Mouse (Mus musculus) heart, adult 18-20 months (tissue): ENCODE data around the gene Mier2. TPM values are rescaled to one million over a fixed set of nuclear protein-coding genes. Genes with fewer than 3 reads are reported as not detected.

Source experiments
- DNase-seq, 2 experiments: peaks; one replicate each; pipeline ENCODE4 v3.0.0; 2021 to 2022; ENCODE audit warnings: mixed read lengths in 1 of 2
- long read RNA-seq, 2 experiments: library from polyadenylated mRNA; stranded (forward); transcript quantifications; one replicate each; pipeline ENCODE4 v2.0.0; 2021
- total RNA-seq, 2 experiments: library from RNA; stranded (reverse); gene quantifications; 2 replicates each; pipeline ENCODE4 v1.2.3; 2021

The Mier2 gene
- 10 to 100 TPM; 14.4 to 19.0 TPM for total RNA-seq
- long read RNA-seq, experiment 1, transcript Mier2-203 (14 exons, 2,676 nt) = major isoform, 8 of 22 reads
- long read RNA-seq, experiment 1, partial matches to known transcripts = 4 of 22 reads
- long read RNA-seq, experiment 1, other reads (novel, unspliced or antisense) = 10 of 22 reads
- long read RNA-seq, experiment 2, partial matches to known transcripts = 2 of 8 reads
- long read RNA-seq, experiment 2, other reads (novel, unspliced or antisense) = 3 of 8 reads

DNA sequence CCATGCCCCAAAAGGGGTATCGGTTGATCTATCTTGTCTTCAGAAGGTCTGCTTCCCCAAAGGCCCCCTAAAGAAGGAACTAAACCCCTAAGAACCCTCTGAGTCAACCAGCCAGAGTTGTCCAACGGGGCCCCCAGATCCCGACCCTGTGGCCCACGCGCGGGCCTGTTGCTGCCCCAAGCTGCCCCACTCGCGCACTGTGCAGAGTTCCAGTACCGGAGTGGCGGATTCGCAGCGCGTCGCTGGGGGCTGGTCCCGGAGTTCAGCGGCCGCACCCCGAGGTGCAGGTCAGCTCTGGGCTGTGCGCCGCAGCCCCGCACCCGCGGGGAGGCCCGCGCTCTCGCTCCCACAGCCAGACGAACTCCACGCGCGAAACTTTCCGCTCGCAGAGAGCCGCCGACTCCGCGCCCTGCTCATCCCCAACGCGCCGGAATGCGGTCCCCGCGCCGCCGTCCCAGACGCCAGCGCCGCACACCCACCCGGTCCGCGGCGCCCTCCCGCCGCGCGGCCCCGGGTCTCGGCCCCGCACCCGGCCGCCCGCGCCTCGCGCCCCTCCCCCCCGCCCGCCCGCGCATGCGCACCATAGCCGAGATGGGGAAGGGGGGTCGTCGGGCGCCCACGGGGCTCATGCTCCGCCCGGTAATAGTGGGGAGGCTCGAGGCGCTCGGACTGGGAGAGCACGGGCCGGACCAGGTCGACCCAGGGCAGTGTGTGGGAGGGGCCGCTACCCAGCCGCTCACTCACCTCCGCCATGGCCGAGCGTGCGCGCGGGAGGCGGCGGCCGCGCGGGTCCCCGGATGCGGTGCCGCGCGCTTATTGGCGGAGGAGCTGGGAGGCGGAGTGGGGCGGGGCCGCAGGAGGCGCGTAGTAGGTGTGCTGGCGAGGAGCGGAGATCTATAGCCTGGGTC lies at the start of gene Mier2:
Gene Mier2, minus strand, starts transcription at position 870 of the 908 bp plus-strand sequence.
- peak; percentile 79 to 81 for DNase-seq

DNA sequence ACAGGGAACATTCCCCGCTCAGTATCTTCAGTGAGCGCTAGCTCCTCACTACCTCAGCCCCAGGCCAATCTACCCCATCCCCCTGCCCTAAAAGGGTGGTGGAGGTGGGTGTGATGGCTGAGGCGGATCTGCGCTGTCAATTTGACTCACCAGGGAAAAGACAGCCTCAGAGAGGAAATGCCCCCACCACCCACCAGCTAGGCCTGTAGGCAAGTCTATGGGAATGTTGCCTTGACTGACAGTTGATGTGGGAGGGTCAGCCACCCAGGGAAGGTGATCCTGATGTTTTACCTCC lies 42.9 kb upstream of the Mier2 start:
- no peak for DNase-seq

DNA sequence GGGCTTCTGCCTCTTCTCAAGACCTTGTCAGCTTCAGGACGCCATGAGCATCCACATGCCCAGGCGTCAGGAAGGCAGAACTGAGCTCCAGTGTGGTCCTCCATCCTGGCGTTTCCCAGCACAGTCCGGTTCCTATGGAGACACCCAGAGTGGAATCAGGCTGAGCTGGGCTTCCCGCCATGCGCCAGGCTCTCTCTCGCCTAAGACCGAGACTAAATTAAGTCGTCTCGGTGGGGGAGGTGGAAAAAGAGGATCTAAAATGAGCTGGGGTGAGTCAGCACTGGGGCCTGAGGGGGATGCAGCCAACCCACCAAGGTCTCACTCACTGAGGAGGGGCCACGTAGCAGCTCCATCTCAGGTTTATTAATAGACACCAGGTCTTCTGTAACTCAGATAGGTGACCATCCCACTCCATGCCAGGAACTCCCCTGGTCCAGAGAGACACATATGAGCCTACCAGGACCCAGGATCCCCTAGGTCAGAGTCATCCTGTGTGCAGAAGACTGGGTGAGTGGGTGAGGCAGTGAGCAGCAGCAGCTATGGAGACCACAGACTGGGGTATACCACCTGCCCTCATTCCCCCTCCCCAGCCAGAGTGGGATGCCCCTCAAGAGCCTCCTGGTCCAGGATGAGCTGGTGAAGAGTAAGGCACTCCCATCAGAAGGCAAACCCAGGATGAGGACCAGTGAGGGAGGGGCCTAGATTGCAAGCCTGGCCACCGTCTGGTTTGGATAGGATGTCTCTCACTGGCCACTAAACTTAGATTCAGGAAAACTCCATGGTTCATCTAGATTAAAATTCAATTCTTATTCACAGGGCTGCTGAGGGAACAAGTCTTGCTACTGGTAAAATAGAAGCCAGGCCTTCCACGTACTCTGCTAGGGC lies 42.3 kb upstream of the Mier2 start:
- no peak for DNase-seq

DNA sequence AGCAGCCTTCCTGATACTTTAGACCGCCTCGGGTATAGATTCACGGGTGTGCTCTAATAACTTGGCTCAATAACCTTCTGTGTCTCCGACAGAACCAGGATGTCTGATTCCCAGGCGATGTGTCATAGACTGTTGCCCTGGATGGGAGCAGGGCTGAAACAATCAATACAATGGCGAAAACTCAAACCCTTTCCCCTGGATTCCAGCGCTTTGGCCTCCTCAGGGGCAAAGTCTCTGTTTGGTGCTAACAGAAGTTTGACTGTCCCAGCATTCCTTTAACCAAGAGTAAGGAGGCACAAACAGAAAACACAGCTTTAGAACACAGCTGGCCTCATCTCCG lies 40.6 kb upstream of the Mier2 start:
- no peak for DNase-seq

DNA sequence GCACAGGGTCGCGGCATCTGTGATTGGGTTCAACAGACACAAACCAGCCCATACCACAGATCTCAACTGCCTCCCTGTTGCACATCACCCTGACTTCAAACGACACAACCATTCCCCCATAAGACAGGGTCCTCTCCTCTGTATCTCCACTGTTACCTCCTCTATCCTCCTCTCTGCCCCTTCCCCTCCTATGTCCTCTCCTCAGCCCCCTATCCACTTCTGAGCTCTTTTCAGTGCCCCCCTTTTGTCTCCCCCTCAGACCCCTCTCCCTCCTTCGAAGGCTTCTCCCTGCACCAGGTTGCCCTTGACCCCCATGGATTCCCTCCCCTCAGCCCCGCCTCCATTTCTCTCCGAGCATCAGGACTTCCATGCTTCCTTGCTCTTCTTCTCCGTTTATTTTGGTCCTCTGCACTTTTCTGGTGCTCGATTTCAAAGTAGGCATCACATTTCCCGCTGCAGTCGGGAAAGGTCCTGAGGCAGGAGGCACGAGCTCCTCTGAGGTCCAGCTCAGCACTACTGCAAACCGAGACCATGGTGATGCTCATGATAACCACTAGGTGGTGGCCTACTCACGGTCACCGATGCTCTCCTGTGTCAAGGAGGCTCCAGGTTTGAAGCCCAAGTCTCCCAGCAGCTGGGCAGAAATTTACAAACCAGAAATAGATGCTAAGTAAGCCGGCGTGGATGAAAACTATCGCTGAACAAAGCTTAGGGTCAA lies 40.0 kb upstream of the Mier2 start:
- DNase-seq = peak; percentile 37 to 68

DNA sequence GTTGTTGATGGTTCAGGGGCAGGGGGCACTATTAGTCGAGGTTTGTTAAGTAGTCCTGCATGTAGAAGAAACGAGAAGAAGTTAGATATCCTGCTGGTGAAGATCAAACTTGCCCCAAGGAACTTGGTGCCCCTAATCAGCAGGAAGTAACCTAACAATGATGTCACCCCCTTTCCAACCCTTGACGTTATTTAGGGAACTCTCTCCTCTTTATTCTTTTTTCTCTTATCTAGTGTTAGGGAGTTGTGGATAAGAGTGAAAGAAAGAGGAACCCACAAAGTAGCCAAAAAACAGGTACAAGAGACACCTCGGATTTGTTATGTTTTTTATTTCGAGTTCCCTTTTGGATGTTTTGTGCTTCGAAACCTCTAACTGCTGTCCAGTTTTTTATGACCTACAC lies 39.1 kb upstream of the Mier2 start:
- no peak for DNase-seq

DNA sequence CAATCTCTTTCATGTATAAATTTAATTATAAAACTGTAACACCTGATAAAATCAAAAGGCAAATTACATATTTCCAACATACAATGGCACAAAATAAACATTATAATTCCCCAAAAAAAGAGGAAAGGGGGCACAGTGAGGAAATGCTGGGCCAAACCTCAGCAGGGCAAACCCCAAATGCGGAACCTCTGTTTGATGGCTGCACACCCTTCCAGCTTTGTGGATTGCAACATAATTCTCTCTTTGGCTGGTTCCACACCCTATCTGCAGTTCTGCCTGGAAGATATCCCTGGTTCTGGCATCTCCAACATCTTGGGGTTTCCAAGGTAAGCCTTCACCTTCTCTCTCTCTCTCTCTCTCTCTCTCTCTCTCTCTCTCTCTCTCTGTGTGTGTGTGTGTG lies 35.7 kb upstream of the Mier2 start:
- DNase-seq = no peak

DNA sequence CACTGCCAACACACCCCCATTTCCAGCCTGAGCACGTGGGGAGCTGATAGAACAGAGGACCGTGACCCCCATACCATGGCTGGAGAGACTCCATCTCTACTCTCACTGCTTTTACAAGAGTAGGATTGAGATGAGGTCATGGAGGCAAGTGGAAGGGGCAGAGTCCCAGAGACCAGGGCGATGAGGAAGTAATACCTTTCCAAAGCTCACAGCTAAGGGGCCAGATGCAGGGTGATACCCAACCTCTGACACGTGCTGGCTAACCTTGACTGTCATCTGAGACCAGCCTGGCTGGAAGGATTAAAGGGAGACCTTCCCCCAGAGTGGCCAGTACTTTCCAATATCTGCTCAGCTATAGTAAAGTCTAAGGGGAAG lies 32.7 kb upstream of the Mier2 start:
- no peak for DNase-seq

DNA sequence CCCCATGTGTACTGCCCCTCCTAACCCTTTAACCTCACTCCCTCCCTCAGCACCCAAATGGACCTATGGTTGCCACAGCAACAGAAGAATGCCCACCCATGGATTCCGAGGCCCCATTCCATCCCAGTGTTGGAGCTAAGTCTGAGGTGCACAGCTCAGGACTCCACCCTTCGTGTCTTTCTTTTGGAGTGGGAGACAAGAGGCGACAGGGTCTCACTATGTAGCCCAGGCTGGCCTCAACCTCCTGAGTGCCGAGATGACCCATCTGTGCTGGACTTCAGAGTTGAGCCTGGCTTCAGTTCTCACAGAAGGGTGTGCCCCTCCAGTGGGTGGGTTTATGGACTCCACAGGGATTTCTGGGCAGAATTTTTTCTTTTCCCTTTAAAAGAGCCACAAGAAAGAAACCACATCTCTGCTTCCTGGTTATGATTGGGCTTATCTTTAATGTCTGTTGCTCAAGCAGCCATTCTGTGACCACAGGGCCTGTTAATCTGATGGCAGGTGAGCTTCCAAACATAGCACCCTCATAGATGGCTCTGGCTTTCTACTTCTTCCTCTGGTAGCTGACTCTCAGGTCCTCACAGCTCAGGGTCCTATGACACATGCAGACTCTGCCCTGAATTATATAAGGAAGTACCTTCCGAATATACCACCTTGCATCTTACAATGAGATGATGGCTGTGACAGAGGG lies 32.2 kb upstream of the Mier2 start, which contains the start of gene Theg:
Gene Theg, minus strand, starts transcription at position 271 of the 691 bp plus-strand sequence.
- no peak for DNase-seq

DNA sequence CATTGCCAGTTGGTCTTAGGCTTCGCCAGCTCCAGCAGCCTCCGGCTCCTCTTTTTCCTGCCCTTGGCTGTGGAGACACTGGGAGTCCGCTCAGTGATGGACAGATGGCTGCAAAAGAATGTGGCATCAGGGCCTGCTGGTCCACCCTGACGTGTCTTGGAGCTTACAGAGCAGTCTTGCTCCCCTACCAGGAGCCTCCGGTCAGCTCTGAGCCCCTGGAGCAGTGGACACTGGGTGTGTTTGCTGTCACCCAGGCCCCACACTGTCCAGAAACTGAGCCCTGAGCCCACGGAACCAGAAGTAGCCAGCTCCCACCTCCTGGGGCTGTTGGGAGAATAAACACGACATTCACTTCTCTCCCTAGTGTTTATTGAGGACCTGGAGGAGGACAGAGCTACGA lies 31.2 kb upstream of the Mier2 start:
- DNase-seq = no peak

DNA sequence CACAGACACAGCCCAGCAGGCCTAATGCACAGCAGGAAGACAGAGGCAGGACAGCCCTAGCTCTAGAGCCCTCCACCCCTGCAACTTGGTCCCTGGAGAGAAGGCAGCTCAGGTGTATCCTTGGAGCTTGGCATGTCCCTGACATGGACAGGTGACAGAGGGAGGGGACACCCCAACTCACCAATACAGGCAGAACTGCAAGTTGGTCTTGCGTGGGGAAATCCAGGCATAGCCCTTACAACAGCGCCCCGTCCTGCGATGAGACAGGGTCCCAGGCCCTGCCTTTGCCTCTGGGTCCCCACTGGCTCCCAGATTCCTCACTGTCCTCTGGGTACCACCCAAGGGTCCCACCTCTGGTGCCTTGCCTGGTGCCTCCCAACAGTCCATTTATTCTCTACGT lies 30.7 kb upstream of the Mier2 start:
- DNase-seq = no peak

DNA sequence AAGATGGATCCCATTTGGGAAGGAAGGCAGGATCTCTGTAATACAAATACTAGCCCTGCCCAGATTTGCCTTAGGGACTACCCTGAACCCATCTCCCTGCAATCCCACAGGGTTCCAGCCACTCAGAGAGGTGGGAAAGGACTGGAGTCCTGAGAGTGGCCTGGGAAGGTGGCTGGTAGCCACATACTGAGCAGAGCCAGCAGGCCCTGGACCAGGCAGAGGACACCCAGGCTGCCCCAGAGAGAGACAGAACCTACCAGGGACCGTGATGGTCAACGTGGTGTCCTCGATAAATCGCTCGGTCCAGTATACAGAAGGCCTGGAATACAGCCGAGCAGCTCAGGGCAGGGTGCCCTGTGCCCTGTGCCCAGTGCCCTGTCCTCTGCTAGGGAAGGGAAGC lies 30.1 kb upstream of the Mier2 start:
- no peak for DNase-seq

DNA sequence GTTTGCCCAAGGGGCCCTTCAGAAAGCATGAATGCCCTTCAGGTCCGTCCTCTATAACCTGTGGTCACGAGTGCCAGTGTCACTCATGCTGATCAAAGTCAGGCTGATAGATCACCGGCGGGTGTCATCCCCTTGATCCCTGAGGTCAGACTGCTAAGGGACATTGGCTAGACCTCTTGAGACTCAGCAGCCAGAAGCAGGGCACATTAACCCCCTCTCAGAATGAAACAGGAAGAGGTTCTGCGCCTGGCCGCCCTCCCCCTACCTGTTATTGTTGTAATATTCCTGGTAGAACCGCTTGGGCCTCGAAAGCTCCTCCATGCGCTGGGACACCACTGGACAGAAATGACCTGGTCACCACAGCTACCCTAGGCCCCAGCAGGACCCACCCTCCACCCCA lies 29.4 kb upstream of the Mier2 start:
- DNase-seq = no peak

DNA sequence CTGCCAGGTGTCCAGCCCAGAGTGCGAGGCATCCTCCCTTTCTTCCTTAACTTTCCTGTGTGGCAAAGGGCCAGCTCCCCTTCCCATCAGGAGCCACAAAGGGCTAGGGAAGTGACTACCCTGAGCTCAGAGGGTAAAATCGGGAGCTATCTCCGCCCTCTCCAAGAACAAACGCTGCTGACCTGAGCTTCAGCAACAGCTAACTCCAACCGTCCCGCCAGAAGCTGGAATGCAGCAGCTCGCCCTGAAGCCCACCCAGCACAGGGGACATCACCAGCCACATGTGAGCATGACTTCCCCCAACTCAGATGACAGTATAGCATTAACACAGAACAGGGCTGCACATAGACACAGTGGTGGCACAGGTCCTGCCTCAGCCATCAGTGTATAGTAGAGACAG lies 29.0 kb upstream of the Mier2 start:
- DNase-seq = no peak

DNA sequence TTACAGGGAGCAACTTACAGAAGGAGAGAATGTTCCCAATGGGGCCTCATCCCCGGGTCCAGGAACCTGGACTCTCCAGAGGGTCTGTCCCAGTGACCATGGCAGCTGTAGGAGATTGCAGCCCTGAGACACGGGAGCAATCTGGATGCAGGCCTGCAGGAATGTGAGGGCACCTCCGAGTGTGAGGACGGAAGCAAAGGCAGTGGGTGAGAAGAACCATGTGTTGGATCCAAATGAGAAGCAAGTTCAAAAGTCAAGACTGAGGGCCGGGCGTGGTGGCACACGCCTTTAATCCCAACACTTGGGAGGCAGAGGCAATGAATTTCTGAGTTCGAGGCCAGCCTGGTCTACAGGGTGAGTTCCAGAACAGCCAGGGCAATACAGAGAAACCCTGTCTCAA lies 26.5 kb upstream of the Mier2 start:
- no peak for DNase-seq

DNA sequence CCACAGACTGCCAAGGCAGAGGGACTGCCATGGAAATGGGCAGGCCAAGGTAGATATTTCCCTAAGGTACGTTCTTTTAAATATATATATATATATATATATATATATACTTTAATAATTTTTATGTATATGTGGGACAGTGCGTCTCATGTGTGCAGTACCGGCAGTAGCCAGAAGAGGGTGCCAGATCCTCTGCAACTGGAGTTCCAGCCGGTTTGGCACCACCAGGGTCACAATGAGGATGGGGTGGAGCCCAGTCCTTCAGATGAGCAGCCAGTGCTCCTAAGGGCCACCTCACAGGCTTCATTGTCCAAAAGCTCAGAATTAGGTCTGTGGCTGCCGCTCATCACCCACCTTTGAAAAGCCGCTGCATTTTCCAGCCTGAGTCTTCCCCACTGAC lies 25.8 kb upstream of the Mier2 start:
- DNase-seq = peak in 1 of 2 experiments; percentile 17

DNA sequence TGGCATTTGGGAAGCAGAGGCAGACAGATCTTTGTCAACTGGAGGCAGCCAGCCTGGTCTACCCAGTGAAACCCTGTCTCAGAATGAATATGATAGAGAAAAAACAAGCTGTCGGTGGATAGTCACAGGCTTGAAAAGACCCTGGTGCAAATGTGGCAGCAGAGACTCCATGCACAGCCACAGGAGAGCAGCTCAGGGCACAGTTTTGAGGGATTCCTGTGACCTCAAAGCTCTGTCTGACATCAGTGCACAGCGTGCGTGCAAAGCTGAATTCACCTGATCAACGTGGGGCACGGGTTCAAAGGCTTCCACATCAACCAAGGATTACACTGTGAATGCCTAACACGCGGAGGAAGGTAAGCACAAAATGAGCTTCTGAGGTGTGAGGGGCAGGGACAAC lies 25.4 kb upstream of the Mier2 start:
- DNase-seq = no peak

DNA sequence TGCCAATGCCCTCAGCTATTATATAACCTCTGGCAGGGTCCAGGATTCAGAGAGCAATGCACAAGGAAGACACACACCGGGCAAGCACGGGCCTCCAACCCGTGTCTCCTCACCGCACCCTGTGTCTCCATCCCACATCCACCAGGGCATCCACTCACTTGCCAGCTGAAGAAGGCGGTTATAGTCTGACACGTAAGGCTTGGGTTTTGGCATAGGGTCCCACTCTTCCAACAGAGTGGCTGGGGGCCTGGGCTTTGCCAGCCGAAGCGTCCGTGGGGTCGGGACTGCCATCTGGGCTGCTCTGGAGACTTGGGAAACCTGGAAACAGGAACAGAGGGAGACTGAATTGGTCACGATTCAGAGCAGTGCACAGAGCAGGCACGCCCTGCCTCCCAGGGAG lies 24.8 kb upstream of the Mier2 start:
- no peak for DNase-seq

DNA sequence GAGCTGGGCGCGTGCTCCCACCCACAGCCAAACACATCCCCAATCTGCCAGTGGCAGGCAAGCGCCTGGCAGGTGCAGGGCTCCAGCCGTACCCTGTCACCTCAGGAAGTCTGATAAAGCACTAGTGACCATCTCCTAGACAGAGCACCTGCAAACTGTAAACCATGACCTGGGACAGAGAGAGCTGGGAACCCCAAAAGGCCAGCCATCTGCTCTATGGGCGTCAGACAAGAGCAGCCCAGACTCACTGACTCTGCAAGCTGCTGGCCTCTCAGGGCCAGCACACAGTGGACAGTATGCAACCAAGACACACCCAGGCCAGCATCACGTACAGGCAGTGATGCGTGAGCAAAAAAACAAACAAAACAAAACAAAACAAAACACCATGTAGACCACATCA lies 23.9 kb upstream of the Mier2 start:
- DNase-seq = no peak

DNA sequence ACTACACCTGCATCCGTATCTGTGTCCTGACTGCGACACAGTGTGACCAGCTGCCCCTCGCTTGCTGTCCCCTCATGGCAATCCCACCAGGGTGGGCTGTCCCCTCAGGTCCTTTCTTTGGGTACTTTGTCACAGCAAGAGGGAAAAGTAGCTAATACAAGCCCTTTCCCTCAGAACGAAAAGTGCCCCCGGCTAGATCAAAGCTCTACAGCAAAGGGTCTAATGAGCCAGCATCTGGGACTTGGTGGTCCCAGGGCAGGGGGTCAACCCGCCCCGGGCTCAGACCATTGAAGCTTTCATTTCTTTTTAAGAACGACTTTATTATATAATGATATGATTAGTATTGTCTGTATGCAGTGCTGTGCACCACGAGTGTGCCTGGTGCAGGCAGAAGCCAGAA lies 23.3 kb upstream of the Mier2 start:
- no peak for DNase-seq

DNA sequence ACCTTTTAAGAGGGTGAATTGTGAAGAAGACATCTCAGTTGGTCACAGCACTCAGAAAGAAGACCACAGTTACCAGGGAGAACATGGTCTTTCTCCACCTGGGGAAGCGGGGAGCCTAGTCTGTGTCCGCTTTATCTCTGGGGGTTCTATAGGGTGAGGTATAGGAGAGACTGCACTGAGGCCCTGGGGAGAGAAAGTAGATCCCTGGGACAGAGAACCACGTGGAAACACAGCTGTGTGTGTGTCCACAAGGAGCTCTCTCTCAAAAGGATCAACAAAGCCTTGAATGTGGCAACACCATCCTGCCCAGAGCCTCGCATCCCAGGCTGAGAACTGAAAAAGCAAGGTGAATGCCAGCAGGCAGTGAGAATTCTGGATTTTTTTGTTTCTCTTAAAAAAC lies 22.4 kb upstream of the Mier2 start:
- DNase-seq = no peak

DNA sequence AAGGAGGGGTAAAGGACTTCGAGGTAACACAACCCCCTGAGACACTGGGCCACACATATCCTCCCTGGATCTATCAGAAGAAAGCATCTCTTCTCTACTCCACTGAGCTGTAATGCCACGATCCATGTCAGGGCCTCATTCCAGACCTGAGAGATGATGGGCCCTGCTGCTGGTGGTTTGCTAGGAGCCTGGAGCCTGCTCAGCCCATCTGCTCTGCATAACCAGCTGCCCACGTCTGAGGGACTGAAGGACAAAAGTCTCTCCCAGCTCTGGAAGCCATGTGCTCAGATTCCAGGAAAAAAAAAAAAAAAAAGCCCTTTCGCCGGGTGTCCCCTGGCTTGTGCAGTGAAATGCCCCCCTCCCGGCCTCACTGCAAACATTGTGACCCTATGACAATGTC lies 20.8 kb upstream of the Mier2 start:
- no peak for DNase-seq
